Mouse (Mus musculus) ES-Bruce4 (cell line): ENCODE measurements around the gene Apoa2.

Source experiments
- CTCF ChIP-seq: IDR thresholded peaks from one replicate; pipeline ENCODE4 v1.8.1; 2011; ENCODE audit warnings: low read depth, low read length
- EP300 ChIP-seq: IDR thresholded peaks from 2 replicates; pipeline ENCODE4 v1.6.1; 2011; ENCODE audit warnings: low read depth, low read length; ENCODE audit not compliant: insufficient read depth
- POLR2A ChIP-seq: IDR thresholded peaks from one replicate; pipeline ENCODE4 v1.8.1; 2011; ENCODE audit warnings: low read length; ENCODE audit not compliant: insufficient read depth

- no peak for TF ChIP-seq CTCF
- no peak for TF ChIP-seq POLR2A
- TF ChIP-seq EP300: no peak
Observed at GRCm38 (mm10) chr1:171189046-171189445, 35.8 kb upstream of the Apoa2 start.
